Mouse (Mus musculus): ENCODE data around the gene Gjb6. TPM values are rescaled to one million over a fixed set of nuclear protein-coding genes. Genes with fewer than 3 reads are reported as not detected.

Gjb6 gene
- polyA plus RNA-seq (2015; fragmentation: Nextera tagmentation; extraction: Ambion mirVana): not detected in 2 replicates

DNA sequence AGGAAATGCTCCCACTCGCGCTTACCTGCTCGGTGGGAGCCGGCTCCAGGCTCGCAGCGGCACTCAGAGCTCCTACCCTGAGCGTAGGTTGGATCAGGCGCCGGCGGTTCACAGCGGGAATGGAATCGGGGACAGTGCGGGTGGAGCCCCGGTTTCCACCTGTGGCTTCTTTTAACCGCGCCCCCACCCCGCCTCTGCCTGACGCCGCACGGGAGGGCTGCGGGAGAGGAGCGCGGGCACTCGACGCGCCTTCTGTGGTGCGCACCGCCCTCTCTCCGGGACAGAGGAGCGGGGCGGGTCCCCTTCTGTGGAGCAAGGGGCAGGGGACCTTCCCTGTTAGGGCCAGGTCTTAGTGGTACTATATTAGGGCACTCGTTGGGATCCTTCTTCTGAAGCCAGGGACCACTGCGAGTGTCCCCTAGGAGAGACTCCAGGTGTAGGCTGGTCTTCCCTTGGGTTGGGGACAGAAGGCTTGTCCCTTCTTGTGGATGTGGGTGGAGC, at the start of gene Gjb6:
Gene Gjb6, minus strand, starts transcription at position 451 of the 501 bp plus-strand sequence.
- H3K9ac ChIP-seq: no peak within 1 kb of the TSS
- H3K4me3 ChIP-seq (replicated peaks): no peak within 1 kb of the TSS
- ATAC-seq (ENCODE audit: insufficient read depth): no peak
- no peaks in the 10 kb centered on the region for H3K4me1 ChIP-seq (replicated peaks)
- no peak within 1 kb of the TSS for H3K27ac ChIP-seq (replicated peaks)
- H3K27me3 ChIP-seq: peaks cover 62% of the 10 kb centered on the region
- H3K4me2 ChIP-seq: no peak within 1 kb of the TSS; the same call in 1 of the 2 replicates
- 7% methylated on average over 33 of the region's 33 CpGs for WGBS (ENCODE audit: insufficient replicate concordance)
- H3K9me3 ChIP-seq (replicated peaks): no peaks in the 10 kb centered on the region
- no peaks in the 10 kb centered on the region for H3K36me3 ChIP-seq (replicated peaks)

DNA sequence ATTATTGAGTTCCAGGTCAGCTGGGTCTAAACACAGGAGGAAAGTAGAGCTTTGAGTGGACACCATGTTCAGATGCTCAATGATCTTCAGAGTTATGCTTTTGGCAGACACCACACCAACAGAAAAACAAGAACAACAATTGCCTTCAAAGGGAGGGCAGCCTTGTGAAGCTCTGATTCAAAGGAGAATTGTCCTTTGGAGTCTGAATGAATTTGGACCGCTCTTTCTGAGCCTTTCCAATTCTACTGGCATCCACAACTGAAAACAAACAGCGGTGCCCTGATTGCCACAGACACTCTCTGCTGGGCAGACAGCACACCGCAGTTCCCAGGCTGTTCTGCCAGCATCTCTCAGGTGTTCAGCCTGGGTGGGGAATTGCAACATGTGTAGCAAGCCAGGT, 32.1 kb upstream of the Gjb6 start:
- no peaks in the 10 kb centered on the region for H3K36me3 ChIP-seq (replicated peaks)
- 82% methylated on average over 3 of the region's 3 CpGs for WGBS (ENCODE audit: insufficient replicate concordance)
- H3K27me3 ChIP-seq: no peaks in the 10 kb centered on the region
- no peaks in the 10 kb centered on the region for H3K4me1 ChIP-seq (replicated peaks)
- H3K4me3 ChIP-seq (replicated peaks): no peak overlapping the region
- no peak overlapping the region for H3K27ac ChIP-seq (replicated peaks)
- ATAC-seq (ENCODE audit: insufficient read depth): no peak
- no peaks in the 10 kb centered on the region for H3K9me3 ChIP-seq (replicated peaks)
- no peak overlapping the region for H3K9ac ChIP-seq
- H3K4me2 ChIP-seq: no peak overlapping the region

DNA sequence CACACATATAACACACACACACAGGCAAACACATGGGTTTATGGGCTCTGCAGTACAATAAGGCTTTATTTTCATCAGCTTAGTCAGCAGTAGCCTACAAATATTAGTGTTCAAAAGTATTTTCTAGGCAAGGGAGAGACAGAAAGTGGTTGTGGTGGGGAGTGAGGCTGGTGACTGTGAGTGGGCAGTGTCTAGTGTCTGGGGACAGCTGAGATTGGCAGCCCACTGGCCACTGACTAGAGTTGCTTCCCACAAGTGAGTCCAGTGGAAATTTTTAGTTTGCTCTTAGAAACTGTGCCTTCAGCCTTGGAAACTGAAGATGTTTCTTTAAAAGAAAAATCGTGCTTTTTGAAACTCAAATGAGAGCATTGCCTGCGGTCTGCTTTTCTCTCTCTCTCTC, 28.4 kb upstream of the Gjb6 start:
- no peak for ATAC-seq (ENCODE audit: insufficient read depth)
- H3K9ac ChIP-seq: no peak overlapping the region
- no peak overlapping the region for H3K4me3 ChIP-seq (replicated peaks)
- no peak overlapping the region for H3K4me2 ChIP-seq
- H3K27me3 ChIP-seq: no peaks in the 10 kb centered on the region
- H3K27ac ChIP-seq (replicated peaks): no peak overlapping the region
- H3K4me1 ChIP-seq (replicated peaks): no peaks in the 10 kb centered on the region
- WGBS (ENCODE audit: insufficient replicate concordance): 46% methylated on average over 2 of the region's 2 CpGs
- H3K9me3 ChIP-seq (replicated peaks): no peaks in the 10 kb centered on the region
- no peaks in the 10 kb centered on the region for H3K36me3 ChIP-seq (replicated peaks)

DNA sequence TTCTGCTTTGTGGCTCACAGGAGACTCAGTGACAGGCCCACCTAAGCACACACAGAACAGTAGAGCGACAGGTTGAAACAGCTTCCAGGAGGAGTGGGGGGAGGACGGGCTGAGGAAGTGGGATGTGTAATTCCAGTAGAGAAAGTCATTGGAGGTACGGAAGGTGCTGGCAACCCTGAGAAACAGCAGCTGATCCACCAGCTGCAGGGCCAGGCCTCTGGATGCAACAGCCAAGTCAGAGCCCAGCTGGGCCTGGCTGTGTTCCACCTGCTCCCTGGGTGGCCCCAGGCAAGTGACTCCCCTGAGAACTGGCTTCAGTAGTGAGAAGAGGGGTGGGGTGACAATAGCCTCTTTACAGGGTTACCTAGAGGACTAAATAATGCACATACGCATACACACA, 27.8 kb upstream of the Gjb6 start:
- Histone ChIP-seq H3K36me3 (replicated peaks) (no peaks in the 10 kb centered on the region), H3K4me3 (replicated peaks) (no peak overlapping the region), H3K27me3 (no peaks in the 10 kb centered on the region), H3K4me2 (no peak overlapping the region), H3K9ac (no peak overlapping the region), H3K27ac (replicated peaks) (no peak overlapping the region), H3K9me3 (replicated peaks) (no peaks in the 10 kb centered on the region), H3K4me1 (replicated peaks) (no peaks in the 10 kb centered on the region)
- 51% methylated on average over 4 of the region's 4 CpGs for WGBS (ENCODE audit: insufficient replicate concordance)
- ATAC-seq (ENCODE audit: insufficient read depth): no peak

DNA sequence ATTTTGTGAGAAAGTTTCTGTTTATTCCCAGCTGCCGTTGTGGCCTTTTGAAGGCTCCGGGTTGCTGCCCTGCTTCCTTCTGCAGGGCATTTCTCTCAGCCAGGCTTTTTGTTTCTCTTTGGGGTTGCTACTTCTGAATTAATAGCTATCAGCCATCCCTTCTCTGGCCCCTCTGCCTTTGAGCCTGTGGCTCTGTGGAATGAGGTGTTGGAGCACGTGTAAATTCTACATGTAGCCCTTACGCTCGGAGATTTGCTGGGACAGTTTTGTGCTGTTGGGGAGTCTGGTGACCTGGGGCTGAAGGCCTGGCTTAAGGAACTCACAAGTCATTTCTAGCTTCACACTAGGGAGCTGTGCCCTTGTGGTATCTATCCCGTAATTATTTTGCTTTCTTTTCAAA, 21.5 kb upstream of the Gjb6 start:
- H3K27ac ChIP-seq (replicated peaks): no peak overlapping the region
- no peak overlapping the region for H3K9ac ChIP-seq
- no peaks in the 10 kb centered on the region for H3K4me1 ChIP-seq (replicated peaks)
- no peak overlapping the region for H3K4me3 ChIP-seq (replicated peaks)
- H3K9me3 ChIP-seq (replicated peaks): no peaks in the 10 kb centered on the region
- H3K4me2 ChIP-seq: no peak overlapping the region
- WGBS (ENCODE audit: insufficient replicate concordance): 50% methylated on average over 6 of the region's 6 CpGs
- no peaks in the 10 kb centered on the region for H3K36me3 ChIP-seq (replicated peaks)
- ATAC-seq (ENCODE audit: insufficient read depth): no peak
- no peaks in the 10 kb centered on the region; the same call in 1 of the 2 replicates for H3K27me3 ChIP-seq

DNA sequence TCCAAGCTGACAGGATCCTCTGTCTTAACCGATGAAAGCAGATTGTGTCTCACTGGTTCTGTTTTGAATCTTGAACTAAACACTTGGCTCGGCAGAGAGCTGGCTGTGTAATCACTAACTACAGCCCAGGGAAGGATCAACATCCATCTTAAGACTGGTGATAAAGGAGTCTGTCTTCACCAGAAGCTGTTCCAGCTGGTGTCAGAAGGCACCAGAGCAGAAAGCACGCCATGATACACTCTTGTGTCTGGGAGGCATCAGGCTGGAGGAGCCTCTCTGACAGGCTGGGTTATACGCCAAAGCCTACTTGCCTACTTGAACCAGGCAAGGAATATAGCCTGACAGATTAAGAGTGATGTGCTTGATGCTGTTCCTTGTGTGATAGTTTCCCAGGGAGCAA, 12.3 kb upstream of the Gjb6 start:
- WGBS (ENCODE audit: insufficient replicate concordance): 44% methylated on average over 4 of the region's 4 CpGs
- Histone ChIP-seq H3K9ac (no peak overlapping the region), H3K9me3 (replicated peaks) (no peaks in the 10 kb centered on the region), H3K4me2 (no peak overlapping the region), H3K4me1 (replicated peaks) (no peaks in the 10 kb centered on the region), H3K27ac (replicated peaks) (no peak overlapping the region), H3K36me3 (replicated peaks) (no peaks in the 10 kb centered on the region), H3K27me3 (no peaks in the 10 kb centered on the region), H3K4me3 (replicated peaks) (no peak overlapping the region)
- no peak for ATAC-seq (ENCODE audit: insufficient read depth)

DNA sequence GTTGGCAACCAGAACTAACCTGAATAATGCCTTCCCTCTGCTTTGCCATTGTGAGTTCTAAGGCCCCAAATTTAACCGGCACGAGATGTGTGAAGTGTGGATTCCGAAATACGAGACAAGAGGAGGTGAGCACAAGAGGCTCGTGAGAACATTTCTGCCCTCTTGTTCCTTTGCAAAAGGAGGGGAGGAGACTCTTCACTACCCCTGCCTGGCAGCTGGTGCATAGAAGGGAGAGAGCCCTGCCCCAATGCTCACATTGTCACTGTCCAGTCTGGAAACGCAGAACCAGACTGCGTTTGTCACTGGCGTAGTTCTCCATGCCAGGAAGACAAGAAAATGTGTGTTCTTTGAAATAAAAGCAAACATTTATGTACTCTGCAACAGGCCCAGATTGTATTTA, 1.9 kb upstream of the Gjb6 start:
- no peak overlapping the region for H3K4me2 ChIP-seq
- no peak overlapping the region for H3K9ac ChIP-seq
- no peaks in the 10 kb centered on the region for H3K36me3 ChIP-seq (replicated peaks)
- no peak overlapping the region for H3K27ac ChIP-seq (replicated peaks)
- peaks cover 55% of the 10 kb centered on the region for H3K27me3 ChIP-seq
- no peak overlapping the region for H3K4me3 ChIP-seq (replicated peaks)
- no peaks in the 10 kb centered on the region for H3K4me1 ChIP-seq (replicated peaks)
- ATAC-seq (ENCODE audit: insufficient read depth): no peak
- WGBS (ENCODE audit: insufficient replicate concordance): 69% methylated on average over 8 of the region's 8 CpGs
- no peaks in the 10 kb centered on the region for H3K9me3 ChIP-seq (replicated peaks)

DNA sequence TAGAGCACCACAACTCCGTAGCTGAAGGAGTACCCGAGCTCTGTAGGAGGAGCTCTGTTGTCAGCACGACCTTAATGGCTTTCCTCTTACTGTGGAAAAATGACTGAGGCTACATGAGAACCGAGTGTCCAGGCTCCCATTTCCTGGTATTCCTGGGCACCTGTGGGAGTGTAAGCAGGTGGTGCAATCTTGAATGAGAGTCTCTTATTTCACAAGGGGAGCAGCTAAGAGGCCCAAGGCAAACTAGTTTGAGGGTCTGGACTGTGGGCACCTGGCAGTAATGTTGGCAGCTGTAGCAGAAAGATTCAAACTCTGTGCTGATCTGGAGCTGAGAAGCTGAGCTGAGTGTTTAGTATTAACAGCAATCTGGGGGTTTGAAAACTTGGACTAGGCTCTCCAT, 6.0 kb downstream of the Gjb6 start:
- Histone ChIP-seq H3K4me3 (replicated peaks) (no peak overlapping the region), H3K4me1 (replicated peaks) (no peaks in the 10 kb centered on the region), H3K27ac (replicated peaks) (no peak overlapping the region), H3K9me3 (replicated peaks) (no peaks in the 10 kb centered on the region), H3K9ac (no peak overlapping the region), H3K4me2 (no peak overlapping the region), H3K36me3 (replicated peaks) (no peaks in the 10 kb centered on the region), H3K27me3 (peaks cover 24% of the 10 kb centered on the region)
- WGBS (ENCODE audit: insufficient replicate concordance): 45% methylated on average over 4 of the region's 4 CpGs
- ATAC-seq (ENCODE audit: insufficient read depth): no peak

DNA sequence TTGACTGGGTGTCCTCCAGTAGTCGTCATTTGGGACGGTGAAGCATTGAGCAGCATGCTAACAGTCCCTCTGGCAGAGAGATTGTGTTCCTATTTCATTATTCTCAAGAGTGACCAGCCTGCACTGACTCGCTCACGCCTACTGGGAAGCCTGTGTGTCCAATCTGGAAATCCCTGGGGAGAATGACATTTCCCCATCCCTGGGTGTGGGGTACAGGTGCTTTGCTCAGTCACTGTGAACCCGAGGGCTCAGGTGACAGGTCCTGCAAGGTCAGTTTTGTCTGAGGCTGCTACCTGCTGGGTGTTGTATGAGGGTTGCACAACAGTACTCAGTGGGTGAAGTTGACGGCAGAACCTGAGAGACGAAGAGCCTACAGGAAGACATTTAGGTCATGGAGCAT, 11.1 kb downstream of the Gjb6 start:
- WGBS (ENCODE audit: insufficient replicate concordance): 64% methylated on average over 7 of the region's 7 CpGs
- no peak for ATAC-seq (ENCODE audit: insufficient read depth)

DNA sequence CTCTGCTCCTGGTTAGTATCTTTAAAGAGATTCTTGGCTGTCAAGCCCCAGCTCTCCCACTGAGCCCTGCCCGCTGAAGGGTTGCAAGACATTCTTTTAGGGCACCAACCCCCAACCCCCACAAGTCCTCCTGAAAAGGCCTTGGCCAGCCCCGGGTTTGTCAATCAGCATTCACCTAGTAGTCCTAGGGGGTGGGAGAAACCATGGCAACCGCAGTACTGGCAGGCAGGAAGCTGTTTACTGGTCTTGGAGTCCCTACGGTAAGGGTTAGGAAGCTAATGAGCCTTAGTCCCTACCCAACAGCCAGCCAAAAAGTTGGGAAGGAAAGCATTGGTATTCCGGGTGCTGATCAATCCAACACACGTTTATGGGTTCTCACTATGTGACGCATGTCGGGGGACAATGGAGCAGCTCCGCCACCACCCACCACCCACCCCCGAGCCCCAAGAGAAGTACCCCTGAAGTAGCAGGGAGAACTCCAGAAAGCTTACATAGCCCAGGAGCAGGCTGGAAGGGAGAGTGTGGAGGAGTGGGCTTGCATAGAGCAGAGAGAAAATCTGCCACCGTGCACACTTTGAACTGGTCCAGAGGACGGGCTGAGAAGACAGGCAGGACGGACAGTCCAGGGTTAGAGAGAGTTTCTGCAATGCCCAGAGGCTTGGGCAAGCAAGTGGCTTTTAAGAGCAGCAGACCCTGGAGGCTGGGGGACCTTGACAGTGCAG, 17.4 kb downstream of the Gjb6 start, which contains the start of gene Gm4491:
Gene Gm4491, minus strand, starts transcription at position 61 of the 722 bp plus-strand sequence.
- Histone ChIP-seq H3K4me3 (replicated peaks) (no peak within 1 kb of the TSS), H3K27ac (replicated peaks) (no peak within 1 kb of the TSS), H3K36me3 (replicated peaks) (no peaks in the 10 kb centered on the region), H3K9me3 (replicated peaks) (no peaks in the 10 kb centered on the region), H3K4me2 (no peak within 1 kb of the TSS), H3K9ac (no peak within 1 kb of the TSS), H3K4me1 (replicated peaks) (no peaks in the 10 kb centered on the region), H3K27me3 (peaks cover 28% of the 10 kb centered on the region)
- ATAC-seq (ENCODE audit: insufficient read depth): no peak
- 31% methylated on average over 13 of the region's 13 CpGs for WGBS (ENCODE audit: insufficient replicate concordance)

More for the DNA sequence above, 11.1 kb downstream of the Gjb6 start:
- Histone ChIP-seq H3K4me2 (no peak overlapping the region), H3K4me3 (replicated peaks) (no peak overlapping the region), H3K27ac (replicated peaks) (no peak overlapping the region), H3K9me3 (replicated peaks) (no peaks in the 10 kb centered on the region), H3K4me1 (replicated peaks) (no peaks in the 10 kb centered on the region), H3K27me3 (0 out of 2 replicates have a peak, but pooled peaks cover 3% of the 10 kb centered on the region), H3K9ac (no peak overlapping the region), H3K36me3 (replicated peaks) (no peaks in the 10 kb centered on the region)

DNA sequence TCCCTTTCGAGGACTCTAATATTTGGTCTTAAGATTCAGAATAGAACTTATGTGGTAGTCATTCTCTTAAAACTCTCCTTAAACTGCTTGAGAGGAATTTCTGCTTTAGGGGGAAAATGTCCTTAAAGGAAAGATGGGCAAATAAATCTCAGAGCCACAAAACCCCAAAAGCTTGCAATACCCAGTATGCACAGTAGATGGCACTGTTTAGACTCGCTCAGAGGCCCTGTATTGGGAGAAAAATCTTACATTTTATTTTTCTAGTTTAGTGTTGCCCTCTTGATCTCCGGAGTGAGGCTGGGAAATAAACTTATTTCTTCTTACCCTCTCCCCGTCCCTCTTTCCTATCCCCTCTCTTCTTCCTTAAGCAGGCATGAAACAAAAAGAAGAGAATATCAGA, 24.2 kb downstream of the Gjb6 start:
- ATAC-seq (ENCODE audit: insufficient read depth): no peak
- H3K4me2 ChIP-seq: no peak overlapping the region

DNA sequence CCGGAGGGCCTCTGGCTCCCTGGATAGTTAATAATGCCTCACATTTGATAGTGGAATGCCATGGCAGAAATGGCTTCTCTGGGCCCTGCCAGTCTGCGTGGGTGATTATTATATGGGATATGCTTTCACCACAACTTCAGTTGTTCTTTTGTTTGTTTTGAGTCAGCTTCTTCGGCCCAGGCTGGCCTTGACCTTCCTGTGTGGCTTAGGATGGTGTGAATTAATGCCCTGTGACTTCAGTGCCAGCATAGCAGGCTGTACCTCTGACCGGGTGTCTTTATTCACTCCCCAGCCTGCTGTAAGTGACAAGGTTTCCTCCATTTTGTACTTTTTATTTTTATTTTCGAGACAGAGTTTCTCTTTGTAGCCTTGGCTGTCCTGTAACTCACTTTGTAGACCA, 25.5 kb downstream of the Gjb6 start:
- no peaks in the 10 kb centered on the region for H3K36me3 ChIP-seq (replicated peaks)
- ATAC-seq (ENCODE audit: insufficient read depth): no peak

More for the DNA sequence above, 24.2 kb downstream of the Gjb6 start:
- H3K4me3 ChIP-seq (replicated peaks): no peak overlapping the region
- peaks cover 62% of the 10 kb centered on the region for H3K27me3 ChIP-seq
- no peaks in the 10 kb centered on the region for H3K36me3 ChIP-seq (replicated peaks)
- no peaks in the 10 kb centered on the region for H3K9me3 ChIP-seq (replicated peaks)
- H3K9ac ChIP-seq: no peak overlapping the region
- H3K4me1 ChIP-seq (replicated peaks): no peaks in the 10 kb centered on the region
- H3K27ac ChIP-seq (replicated peaks): no peak overlapping the region
- 5% methylated on average over 4 of the region's 4 CpGs for WGBS (ENCODE audit: insufficient replicate concordance)

More for the DNA sequence above, 25.5 kb downstream of the Gjb6 start:
- Histone ChIP-seq H3K4me2 (no peak overlapping the region), H3K9me3 (replicated peaks) (no peaks in the 10 kb centered on the region), H3K27ac (replicated peaks) (no peak overlapping the region), H3K9ac (no peak overlapping the region), H3K27me3 (peaks cover 74% of the 10 kb centered on the region), H3K4me3 (replicated peaks) (no peak overlapping the region), H3K4me1 (replicated peaks) (no peaks in the 10 kb centered on the region)
- WGBS (ENCODE audit: insufficient replicate concordance): 52% methylated on average over 5 of the region's 5 CpGs

All from liver, embryonic 15.5 days (tissue).